Mouse (Mus musculus) thymus, adult 2 months (tissue): ENCODE measurements around the gene Gm11757.
"Not testable (repeated sequence)": the region's sequence is repeated elsewhere in the genome, so short reads cannot be mapped to it uniquely, and the experiment has no call there.

Experiments used
- CTCF ChIP-seq: fragments of 200-500 bp; IDR thresholded peaks from 2 replicates; pipeline ENCODE4 v1.5.1; 2012; ENCODE audit warnings: mild to moderate bottlenecking, control low read depth, low read length, moderate library complexity, borderline replicate concordance; ENCODE audit not compliant: control insufficient read depth, poor library complexity, insufficient read depth; ENCODE audit errors: extremely low read depth
- POLR2A ChIP-seq: fragments of 200-500 bp; IDR thresholded peaks from 2 replicates; pipeline ENCODE4 v1.6.1; 2012; ENCODE audit warnings: mild to moderate bottlenecking, low read length, control low read depth, moderate library complexity; ENCODE audit not compliant: control insufficient read depth, poor library complexity, insufficient read depth; ENCODE audit errors: extremely low read depth

DNA sequence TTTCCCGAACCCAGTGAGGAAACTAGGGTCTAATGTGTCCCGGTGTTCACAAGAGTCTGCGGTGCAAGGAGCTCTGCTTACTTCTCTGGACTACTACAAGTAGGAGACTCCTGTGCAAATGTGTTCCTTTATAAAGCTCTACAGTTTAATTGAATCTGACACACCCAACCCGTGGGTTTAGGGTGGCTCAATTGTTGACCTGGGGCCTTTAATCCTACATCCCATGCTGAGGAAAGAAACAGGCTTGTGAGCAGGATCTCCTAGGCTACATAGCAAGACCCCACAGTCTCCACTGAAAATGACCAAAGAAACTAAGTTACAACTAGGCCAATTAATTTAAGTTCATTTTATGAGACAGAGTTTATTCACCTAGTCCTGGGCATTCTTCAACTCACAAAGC is 14.7 kb downstream of the Gm11757 start, which contains the start of gene Gm11758:
- not testable (repeated sequence) for TF ChIP-seq CTCF, POLR2A
